Mouse (Mus musculus): Measurements from ENCODE around the gene Spcs3. TPM values are rescaled to one million over a fixed set of nuclear protein-coding genes. Genes with fewer than 3 reads are reported as not detected.

The Spcs3 gene
- 36.0 and 41.5 TPM in 2 replicates for polyA plus RNA-seq (2015; fragmentation: Nextera tagmentation; extraction: Ambion mirVana)

DNA sequence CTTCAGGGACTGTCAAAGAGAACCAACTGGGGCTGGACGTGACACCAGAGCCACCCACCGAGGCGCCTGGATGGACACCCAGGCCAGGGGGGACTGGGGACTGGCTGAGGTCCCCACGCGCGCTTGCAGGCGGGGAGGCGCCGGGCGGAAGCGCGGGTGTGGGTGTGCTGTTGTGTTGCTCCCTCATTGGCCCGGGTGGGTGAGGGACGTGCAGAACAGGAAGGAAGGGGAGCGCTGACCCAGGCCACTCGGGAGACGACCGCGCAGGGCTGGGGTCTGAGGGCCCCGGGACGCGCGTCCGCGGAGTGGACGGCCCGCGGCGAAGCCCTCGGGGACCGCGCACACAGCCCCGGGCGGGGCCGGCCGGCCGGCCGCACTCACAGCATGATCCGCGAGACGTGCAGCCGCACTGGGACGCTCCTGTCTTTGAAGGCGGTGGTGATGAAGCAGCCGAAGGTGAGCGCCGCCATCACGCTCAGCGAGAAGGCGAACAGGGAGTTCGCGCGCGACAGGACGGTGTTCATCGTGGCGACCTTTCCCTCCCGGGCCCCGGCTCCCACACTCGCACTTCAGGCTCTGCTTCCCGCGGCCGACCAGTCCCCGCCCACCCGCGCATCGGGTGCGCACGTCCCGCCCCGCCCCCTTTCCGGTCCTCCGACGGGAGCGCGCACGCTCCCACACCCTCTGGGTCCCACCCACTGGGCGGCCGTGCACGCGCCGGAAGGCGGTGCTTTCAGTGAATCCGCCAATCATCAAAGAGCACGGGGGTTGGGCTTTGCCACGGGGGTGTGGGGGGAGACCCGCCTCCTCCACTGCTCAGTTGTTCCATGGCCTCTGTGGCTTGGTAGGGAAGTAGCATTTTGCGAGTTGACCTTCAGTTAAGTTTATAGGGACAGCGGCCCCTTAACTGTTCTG is at the start of gene Spcs3, which contains the start of gene Asb5:
TSS of gene Spcs3 (minus strand) at position 617 of the 915 bp plus-strand sequence.
TSS of gene Asb5 (plus strand) at position 199 of the 915 bp plus-strand sequence.
- no peak for TF ChIP-seq EP300 (IDR thresholded peaks at IDR 0.05; ENCODE audit: low read depth)
- TF ChIP-seq CTCF (IDR thresholded peaks at IDR 0.05; ENCODE audit: low read depth) = no peak
- Histone ChIP-seq H3K27ac (ENCODE audit: low read depth) (peak within 1 kb of the TSS; percentile 95), H3K36me3 (replicated peaks; ENCODE audit: insufficient read depth, low read length) (peaks cover 3% of the 10 kb centered on the region; the same call in 1 of the 2 replicates), H3K9me3 (ENCODE audit: low read length) (no peaks in the 10 kb centered on the region), H3K4me3 (ENCODE audit: low read depth, low read length) (peak within 1 kb of the TSS; percentile 98), H3K4me2 (ENCODE audit: low read depth, low read length) (peak within 1 kb of the TSS; percentile 85), H3K27me3 (ENCODE audit: insufficient read depth, low read length) (no peaks in the 10 kb centered on the region), H3K4me1 (ENCODE audit: insufficient read depth) (peaks cover 14% of the 10 kb centered on the region), H3K9ac (replicated peaks) (peak within 1 kb of the TSS; percentile 91)
- ATAC-seq = peak; percentile 96
- WGBS (ENCODE audit: insufficient replicate concordance) = under 1% methylated on average over 59 of the region's 89 CpGs
- DNase-seq = peak; percentile 97

DNA sequence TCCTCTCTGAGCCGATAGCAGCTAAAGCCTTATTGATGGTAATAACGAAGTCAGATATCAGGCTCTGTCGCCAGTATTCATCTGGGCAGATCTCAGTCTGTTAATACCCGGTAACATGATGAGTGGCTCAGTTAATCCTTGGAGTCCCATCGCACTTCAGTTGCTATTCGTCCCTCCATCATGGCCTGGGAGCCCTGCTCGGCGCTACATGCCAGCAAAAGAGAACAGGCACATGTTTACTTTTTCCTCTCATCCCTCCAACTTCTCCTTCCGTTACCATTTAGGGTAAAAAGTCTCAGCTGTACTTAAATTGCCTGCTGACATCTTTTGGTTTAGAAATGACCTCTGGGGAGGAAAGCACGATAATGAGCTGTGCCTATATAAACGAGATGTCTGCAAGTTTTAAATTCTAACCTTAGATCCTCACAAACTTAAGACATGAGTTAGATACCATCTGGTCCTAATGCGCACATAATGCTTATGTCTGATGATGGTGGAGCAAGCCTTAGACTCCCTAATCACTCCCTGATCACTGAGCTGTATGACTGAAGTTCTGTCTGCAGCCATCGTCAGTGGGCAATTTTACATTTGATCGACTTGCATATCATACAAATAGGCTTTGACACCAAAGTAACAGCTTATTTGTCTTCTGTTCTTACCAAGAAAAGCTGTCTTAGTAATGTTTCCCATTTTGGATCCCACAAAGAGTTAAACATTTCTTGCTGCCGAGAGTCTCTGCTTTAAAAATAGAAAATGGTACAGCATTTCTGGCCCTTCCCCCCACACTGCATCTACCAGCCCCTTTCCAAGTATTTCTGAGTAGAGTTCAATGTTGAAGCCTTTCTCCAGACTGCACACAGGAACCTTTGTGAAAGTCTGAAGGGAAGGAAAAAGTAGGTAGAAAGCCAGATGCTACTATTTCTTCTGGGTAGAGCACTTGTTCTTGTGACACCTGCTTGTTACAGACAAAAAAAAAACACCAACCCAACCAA is 41.1 kb upstream of the Spcs3 start:
- Histone ChIP-seq H3K4me1 (ENCODE audit: insufficient read depth) (no peaks in the 10 kb centered on the region), H3K27me3 (ENCODE audit: insufficient read depth, low read length) (no peaks in the 10 kb centered on the region), H3K4me2 (ENCODE audit: low read depth, low read length) (no peak overlapping the region), H3K4me3 (ENCODE audit: low read depth, low read length) (no peak overlapping the region), H3K27ac (ENCODE audit: low read depth) (no peak overlapping the region), H3K9me3 (ENCODE audit: low read length) (no peaks in the 10 kb centered on the region), H3K36me3 (replicated peaks; ENCODE audit: insufficient read depth, low read length) (no peaks in the 10 kb centered on the region), H3K9ac (replicated peaks) (no peak overlapping the region)
- WGBS (ENCODE audit: insufficient replicate concordance) = 67% methylated on average over 15 of the region's 15 CpGs
- TF ChIP-seq CTCF (IDR thresholded peaks at IDR 0.05; ENCODE audit: low read depth) (no peak), EP300 (IDR thresholded peaks at IDR 0.05; ENCODE audit: low read depth) (no peak)
- ATAC-seq (no peak), DNase-seq (no peak)

DNA sequence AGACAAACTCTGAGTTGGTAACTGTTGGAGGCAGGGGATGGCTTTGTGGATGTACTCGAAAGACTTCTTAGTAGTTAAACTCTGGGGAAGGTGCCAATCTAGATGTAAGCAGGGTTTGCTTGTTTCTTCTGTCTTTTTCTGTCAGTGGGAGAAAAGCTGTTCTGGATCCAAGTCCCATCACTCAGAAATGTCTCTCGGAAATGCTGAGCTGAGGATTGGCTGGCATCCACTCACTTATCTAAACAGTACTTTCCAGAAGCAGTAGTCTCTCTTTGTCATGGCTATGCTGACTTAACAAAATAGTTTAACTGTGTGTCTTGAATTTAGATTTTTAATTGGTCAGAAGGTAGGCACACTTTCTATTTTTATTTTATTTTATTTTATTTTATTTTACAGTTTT is 37.4 kb upstream of the Spcs3 start:
- Histone ChIP-seq H3K4me3 (ENCODE audit: low read depth, low read length) (no peak overlapping the region), H3K27me3 (ENCODE audit: insufficient read depth, low read length) (no peaks in the 10 kb centered on the region), H3K4me2 (ENCODE audit: low read depth, low read length) (no peak overlapping the region), H3K4me1 (ENCODE audit: insufficient read depth) (no peaks in the 10 kb centered on the region; the same call in 1 of the 2 replicates), H3K9ac (replicated peaks) (no peak overlapping the region), H3K9me3 (ENCODE audit: low read length) (no peaks in the 10 kb centered on the region), H3K27ac (ENCODE audit: low read depth) (no peak overlapping the region), H3K36me3 (replicated peaks; ENCODE audit: insufficient read depth, low read length) (no peaks in the 10 kb centered on the region)
- 65% methylated on average over 2 of the region's 2 CpGs for WGBS (ENCODE audit: insufficient replicate concordance)
- no peak for ATAC-seq
- TF ChIP-seq CTCF (IDR thresholded peaks at IDR 0.05; ENCODE audit: low read depth) (no peak), EP300 (IDR thresholded peaks at IDR 0.05; ENCODE audit: low read depth) (no peak)
- DNase-seq = no peak

- no peaks in the 10 kb centered on the region; the same call in 1 of the 2 replicates for H3K4me1 ChIP-seq (ENCODE audit: insufficient read depth)
- TF ChIP-seq EP300 (IDR thresholded peaks at IDR 0.05; ENCODE audit: low read depth) (no peak), CTCF (IDR thresholded peaks at IDR 0.05; ENCODE audit: low read depth) (no peak)
- 76% methylated on average over 7 of the region's 7 CpGs for WGBS (ENCODE audit: insufficient replicate concordance)
- no peak overlapping the region for H3K27ac ChIP-seq (ENCODE audit: low read depth)
- H3K4me3 ChIP-seq (ENCODE audit: low read depth, low read length) = no peak overlapping the region
- DNase-seq (no peak), ATAC-seq (no peak)
- no peaks in the 10 kb centered on the region for H3K36me3 ChIP-seq (replicated peaks; ENCODE audit: insufficient read depth, low read length)
- no peak overlapping the region for H3K4me2 ChIP-seq (ENCODE audit: low read depth, low read length)
- no peaks in the 10 kb centered on the region for H3K27me3 ChIP-seq (ENCODE audit: insufficient read depth, low read length)
- no peak overlapping the region for H3K9ac ChIP-seq (replicated peaks)
- no peaks in the 10 kb centered on the region for H3K9me3 ChIP-seq (ENCODE audit: low read length)
Observed at GRCm38 (mm10) chr8:54565603-54566260, 35.9 kb upstream of the Spcs3 start.

GRCm38 (mm10) chr8:54565181-54565580 is 35.4 kb upstream of the Spcs3 start:
- Histone ChIP-seq H3K36me3 (replicated peaks; ENCODE audit: insufficient read depth, low read length) (no peaks in the 10 kb centered on the region), H3K9me3 (ENCODE audit: low read length) (no peaks in the 10 kb centered on the region), H3K9ac (replicated peaks) (no peak overlapping the region), H3K4me3 (ENCODE audit: low read depth, low read length) (no peak overlapping the region), H3K27me3 (ENCODE audit: insufficient read depth, low read length) (no peaks in the 10 kb centered on the region), H3K4me1 (ENCODE audit: insufficient read depth) (no peaks in the 10 kb centered on the region; the same call in 1 of the 2 replicates), H3K27ac (ENCODE audit: low read depth) (no peak overlapping the region), H3K4me2 (ENCODE audit: low read depth, low read length) (no peak overlapping the region)
- TF ChIP-seq CTCF (IDR thresholded peaks at IDR 0.05; ENCODE audit: low read depth) = no peak
- no peak for TF ChIP-seq EP300 (IDR thresholded peaks at IDR 0.05; ENCODE audit: low read depth)
- ATAC-seq (no peak), DNase-seq (no peak)
- 63% methylated on average over 1 of the region's 1 CpGs for WGBS (ENCODE audit: insufficient replicate concordance)

Data from liver, postnatal 0 days (tissue).